In genomic region chr10:75839092-75839491, GRCm38 (mm10) we compare ENCODE assay signal across 28 mouse cellular contexts. TPM values are rescaled to one million over a fixed set of nuclear protein-coding genes. Genes with fewer than 3 reads are reported as not detected.
DNase-seq lines count a peak whose midpoint lies in the region; ATAC-seq and TF ChIP-seq lines count a peak whose summit lies in the region.
"Had no signal": no experiment of that assay in that cellular context is flagged by ENCODE, and none has a peak within 500 bp of the region (broad histone marks: within the 10 kb centered on the region; RNA-seq: fewer than 3 reads in every experiment).

No protein-coding gene starts in this region.

- TF ChIP-seq POLR2A in testis, adult 2 months (IDR thresholded peaks at IDR 0.05; ENCODE audit: control insufficient read depth, low read depth, low read length): peak; percentile 60; the same call in 1 of the 2 replicates

- TF ChIP-seq CTCF in testis, adult 2 months (IDR thresholded peaks at IDR 0.05; ENCODE audit: control insufficient read depth, insufficient read depth, insufficient replicate concordance, low read depth, low read length): no peak

- DNase-seq in testis, postnatal 10 days (ENCODE audit: low spot score): no peak
- no peak for DNase-seq in frontal cortex, postnatal 14 days (ENCODE audit: low spot score in 2 of 2)
- DNase-seq in cerebellum, adult 9-10 months: no peak
- DNase-seq in layer of hippocampus, adult 11-12 months (ENCODE audit: low spot score): no peak
- DNase-seq: adrenal gland, adult 2 months; adrenal gland, postnatal 10 days; adrenal gland, postnatal 25 days; B cell, adult 2 months; cerebellum, adult 11 months; cerebellum, adult 18-20 months; cerebellum, adult 9-11 months; cerebellum, postnatal 14 days; cerebellum, postnatal 36 days; embryo, embryonic 11 days had no signal

- no peaks in the 10 kb centered on the region for H3K36me3 ChIP-seq in testis, adult 2 months (ENCODE audit: control insufficient read depth, insufficient read depth, low read length)
- H3K36me3 ChIP-seq: embryonic facial prominence, embryonic 13.5 days; embryonic facial prominence, embryonic 15.5 days; forebrain, embryonic 10.5 days; forebrain, embryonic 12.5 days had no signal

- H3K27me3 ChIP-seq in testis, adult 2 months (ENCODE audit: control insufficient read depth, insufficient read depth, low read length): no peaks in the 10 kb centered on the region

- H3K4me3 ChIP-seq in testis, adult 2 months (ENCODE audit: control insufficient read depth, low read depth, low read length): peak overlapping the region; percentile 97
- H3K4me3 ChIP-seq: embryonic facial prominence, embryonic 13.5 days; embryonic facial prominence, embryonic 15.5 days; erythroblast, embryonic 14.5 days; forebrain, embryonic 10.5 days; forebrain, embryonic 12.5 days had no signal

- ATAC-seq in CD4-positive, CD25-positive, alpha-beta regulatory T cell, adult 4 months: peak; percentile 48
- peak; percentile 51 for ATAC-seq in activated CD4-positive, CD25-positive, alpha-beta regulatory T cell, adult 4 months
- ATAC-seq in inflammation-experienced regulatory T-cells, adult 6 months: peak; percentile 51
- ATAC-seq: forebrain, embryonic 14.5 days; forebrain, embryonic 16.5 days had no signal

- peak overlapping the region; percentile 99 for H3K27ac ChIP-seq in testis, adult 2 months (ENCODE audit: control insufficient read depth, insufficient read depth, low read depth, low read length)
- H3K27ac ChIP-seq: embryonic facial prominence, embryonic 15.5 days; forebrain, embryonic 12.5 days had no signal

- H3K4me1 ChIP-seq in testis, adult 2 months (ENCODE audit: control insufficient read depth, insufficient read depth, low read length): peaks cover 17% of the 10 kb centered on the region

RNA-seq across cellular contexts. Expression of gene Gstt2, which starts 1.9 kb away (rescaled TPM):
- polyA plus RNA-seq in testis, adult 2 months (2012; rRNA removed): 159 and 168 TPM in 2 replicates
- 10 to 100 TPM; 47.5 to 54.8 TPM for polyA plus RNA-seq in CD4-positive, CD25-positive, alpha-beta regulatory T cell, adult 4 months (2017; shearing (Covaris generic))
- polyA plus RNA-seq in activated CD4-positive, CD25-positive, alpha-beta regulatory T cell, adult 4 months (2017; shearing (Covaris generic)): 10 to 100 TPM; 58.5 to 64.1 TPM
- polyA plus RNA-seq in inflammation-experienced regulatory T-cells, adult 6 months (2017; shearing (Covaris generic)): 10 to 100 TPM; 52.2 to 69.9 (median 64.5) TPM

RNA-seq across cellular contexts. Expression of gene Gstt4, which starts 16.7 kb away (rescaled TPM):
- polyA plus RNA-seq in testis, adult 2 months (2012; rRNA removed): 500 and 561 TPM in 2 replicates
- polyA plus RNA-seq in CD4-positive, CD25-positive, alpha-beta regulatory T cell, adult 4 months (2017; shearing (Covaris generic)): not detected
- polyA plus RNA-seq in activated CD4-positive, CD25-positive, alpha-beta regulatory T cell, adult 4 months (2017; shearing (Covaris generic)): under 1 TPM in 1 of 2 experiments, not detected in 1; 0.48 TPM
- polyA plus RNA-seq in inflammation-experienced regulatory T-cells, adult 6 months (2017; shearing (Covaris generic)): not detected
- polyA plus RNA-seq: adrenal gland, adult 2 months; brain, embryonic 14.5 days; embryonic facial prominence, embryonic 11.5 days; embryonic facial prominence, embryonic 13.5 days; embryonic facial prominence, embryonic 15.5 days; erythroblast, embryonic 14.5 days; forebrain, embryonic 10.5 days; forebrain, embryonic 12.5 days; forebrain, embryonic 14.5 days; forebrain, embryonic 16.5 days; frontal cortex, adult 2 months had no signal

RNA-seq across cellular contexts. Expression of gene Mif, which starts 20.9 kb away (rescaled TPM):
- 261 and 275 TPM in 2 replicates for polyA plus RNA-seq in testis, adult 2 months (2012; rRNA removed)
- 100 to 1,000 TPM; 486 to 555 TPM for polyA plus RNA-seq in CD4-positive, CD25-positive, alpha-beta regulatory T cell, adult 4 months (2017; shearing (Covaris generic))
- 100 to 1,000 TPM; 464 to 561 TPM for polyA plus RNA-seq in activated CD4-positive, CD25-positive, alpha-beta regulatory T cell, adult 4 months (2017; shearing (Covaris generic))
- 100 to 1,000 TPM; 423 to 560 (median 495) TPM for polyA plus RNA-seq in inflammation-experienced regulatory T-cells, adult 6 months (2017; shearing (Covaris generic))

RNA-seq across cellular contexts. Expression of gene Gstt1, which starts 40.7 kb away (rescaled TPM):
- polyA plus RNA-seq in testis, adult 2 months (2012; rRNA removed): 7.0 and 8.9 TPM in 2 replicates
- 1 to 10 TPM in 1 of 2 experiments, not detected in 1; 1.3 TPM for polyA plus RNA-seq in CD4-positive, CD25-positive, alpha-beta regulatory T cell, adult 4 months (2017; shearing (Covaris generic))
- 1 to 10 TPM in 1 of 2 experiments, not detected in 1; 1.2 TPM for polyA plus RNA-seq in activated CD4-positive, CD25-positive, alpha-beta regulatory T cell, adult 4 months (2017; shearing (Covaris generic))
- polyA plus RNA-seq in inflammation-experienced regulatory T-cells, adult 6 months (2017; shearing (Covaris generic)): 1 to 10 TPM; 1.7 to 3.6 (median 2.2) TPM

RNA-seq across cellular contexts. Expression of gene Derl3, which starts 54.1 kb away (rescaled TPM):
- polyA plus RNA-seq in testis, adult 2 months (2012; rRNA removed): 120 and 145 TPM in 2 replicates
- 1 to 10 TPM; 1.0 to 2.8 TPM for polyA plus RNA-seq in CD4-positive, CD25-positive, alpha-beta regulatory T cell, adult 4 months (2017; shearing (Covaris generic))
- polyA plus RNA-seq in activated CD4-positive, CD25-positive, alpha-beta regulatory T cell, adult 4 months (2017; shearing (Covaris generic)): 1 to 10 TPM in 1 of 2 experiments, under 1 TPM in 1; 0.85 to 2.7 TPM
- polyA plus RNA-seq in inflammation-experienced regulatory T-cells, adult 6 months (2017; shearing (Covaris generic)): 1 to 10 TPM in 1 of 3 experiments, under 1 TPM in 2; 0.39 to 3.3 (median 0.73) TPM
- polyA plus RNA-seq: erythroblast, embryonic 14.5 days had no signal

Comparison
In these comparisons a context has a peak if more than half of its experiments do, and no peak if none do; other contexts are left out.
1. RNA of gene Gstt4, which starts 16.7 kb away (polyA plus RNA-seq): 500 to 561 TPM in testis, adult 2 months; 0.48 TPM in activated CD4-positive, CD25-positive, alpha-beta regulatory T cell, adult 4 months, not detected in CD4-positive, CD25-positive, alpha-beta regulatory T cell, adult 4 months and not detected in inflammation-experienced regulatory T-cells, adult 6 months; every median in the first group is over 100 times any median in the second.
2. Peak in every context shown above with its lines, with median percentiles within 50 percentile points of each other: ATAC-seq.